Mouse (Mus musculus) Patski (cell line): ENCODE measurements around the gene Edaradd. TPM values are rescaled to one million over a fixed set of nuclear protein-coding genes. Genes with fewer than 3 reads are reported as not detected.

Source experiments
- ATAC-seq: fragments of 100-300 bp; one replicate; pipeline ENCODE4 v1.8.0; 2021
- CTCF ChIA-PET: fragments of 350-600 bp; sonication (Branson Sonifier 250); formaldehyde crosslinking; loops from one replicate; lab custom pipeline; 2022; ENCODE audit warnings: inconsistent platforms; lab: Charles Lee
- POLR2A ChIA-PET: fragments of 350-600 bp; sonication (Branson Sonifier 250); formaldehyde crosslinking; loops from one replicate; lab custom pipeline; 2022; ENCODE audit warnings: antibody characterized with exemption, inconsistent platforms; lab: Charles Lee
- DNase-seq: peaks from one replicate; pipeline ENCODE4 v3.0.0-alpha.2; 2011; ENCODE audit warnings: low read depth, low spot score
- H3K27me3 ChIP-seq: fragments of 371-371 bp; one replicate; pipeline ENCODE4 v1.5.1; 2021
- CTCF ChIP-seq: fragments of 100-300 bp; IDR thresholded peaks from one replicate; pipeline ENCODE4 v1.5.1; 2021
- in situ Hi-C: fragments of 300-500 bp; cut with MboI; formaldehyde crosslinking; loops from 3 replicates; pipeline ENCODE4 v1.11.1; 2018; ENCODE audit warnings: low pct_unique_long_range_greater_than_20kb, mixed read lengths
- polyA plus RNA-seq: library from polyadenylated mRNA; unstranded; gene quantifications from one replicate; pipeline ENCODE4 v1.2.3, GENCODE M21; 2021

Edaradd gene
- polyA plus RNA-seq, 1 experiment from 2014 or later: not detected

GRCm38 (mm10) chr13:12554211-12554610, 34.0 kb upstream of the Edaradd start:
- CTCF ChIA-PET: interaction anchor here (1.3 to 2.5 kb wide), 3 partner anchors 8 to 80 kb away, joined by 3 to 11 read pairs (median 5); no protein-coding TSS in a partner anchor
- TF ChIP-seq CTCF: no peak
- DNase-seq: no peak
- in situ Hi-C loops: no loop called here
- H3K27me3 ChIP-seq: peaks cover 49% of the 10 kb centered on the region
- no peak for ATAC-seq
- POLR2A ChIA-PET: no interaction called here

- DNase-seq: no peak
- CTCF ChIA-PET: no interaction called here
- no peak for ATAC-seq
- POLR2A ChIA-PET: no interaction called here
- in situ Hi-C loops: loop anchor here (5.0 kb wide), 1 partner anchor 67 kb away; no protein-coding TSS in a partner anchor
- peaks cover 36% of the 10 kb centered on the region for H3K27me3 ChIP-seq
- TF ChIP-seq CTCF: no peak
These were observed 23.8 kb upstream of the Edaradd start for GRCm38 (mm10) chr13:12543880-12544568.

- POLR2A ChIA-PET: no interaction called here
- ATAC-seq: no peak
- peaks cover 34% of the 10 kb centered on the region for H3K27me3 ChIP-seq
- no peak for DNase-seq
- no peak for TF ChIP-seq CTCF
- CTCF ChIA-PET: no interaction called here
- in situ Hi-C loops: loop anchor here (5.0 kb wide), 1 partner anchor 66 kb away; no protein-coding TSS in a partner anchor
These were observed 23.0 kb upstream of the Edaradd start for GRCm38 (mm10) chr13:12543246-12543645.

GRCm38 (mm10) chr13:12542006-12542981, 22.1 kb upstream of the Edaradd start:
- DNase-seq (no peak), ATAC-seq (peak; percentile 88)
- in situ Hi-C loops: loop anchor here (5.0 kb wide), 1 partner anchor 65 kb away; no protein-coding TSS in a partner anchor
- peak; percentile 46 for TF ChIP-seq CTCF
- peaks cover 26% of the 10 kb centered on the region for H3K27me3 ChIP-seq
- POLR2A ChIA-PET: interaction anchor here (0.6 kb wide), 1 partner anchor 74 kb away, joined by 3 read pairs; no protein-coding TSS in a partner anchor
- CTCF ChIA-PET: interaction anchor here (1.2 to 7.2 kb wide), 4 partner anchors 12 to 138 kb away, joined by 4 to 36 read pairs (median 6); partner anchors contain the start of gene Ero1lb

- CTCF ChIA-PET: interaction anchor here (7.2 kb wide), 1 partner anchor 65 kb away, joined by 36 read pairs; no protein-coding TSS in a partner anchor
- POLR2A ChIA-PET: no interaction called here
- in situ Hi-C loops: loop anchor here (5.0 kb wide), 1 partner anchor 63 kb away; no protein-coding TSS in a partner anchor
- no peak for DNase-seq
- no peak for ATAC-seq
- H3K27me3 ChIP-seq: peaks cover 21% of the 10 kb centered on the region
- TF ChIP-seq CTCF: no peak
These were observed 19.9 kb upstream of the Edaradd start for GRCm38 (mm10) chr13:12540119-12540518.

GRCm38 (mm10) chr13:12539716-12540115, 19.5 kb upstream of the Edaradd start:
- peaks cover 21% of the 10 kb centered on the region for H3K27me3 ChIP-seq
- no peak for TF ChIP-seq CTCF
- in situ Hi-C loops: loop anchor here (5.0 kb wide), 1 partner anchor 62 kb away; no protein-coding TSS in a partner anchor
- ATAC-seq (no peak), DNase-seq (no peak)
- ChIA-PET CTCF (interaction anchor here (7.2 kb wide), 1 partner anchor 64 kb away, joined by 36 read pairs; no protein-coding TSS in a partner anchor), POLR2A (no interaction called here)

GRCm38 (mm10) chr13:12537971-12538370, 17.7 kb upstream of the Edaradd start:
- CTCF ChIA-PET: interaction anchor here (0.7 to 7.2 kb wide), 3 partner anchors 51 to 69 kb away, joined by 3 to 36 read pairs (median 3); no protein-coding TSS in a partner anchor
- TF ChIP-seq CTCF: peak; percentile 76

GRCm38 (mm10) chr13:12534628-12535027, 14.4 kb upstream of the Edaradd start:
- CTCF ChIA-PET: interaction anchor here (1.0 to 3.3 kb wide), 4 partner anchors 11 to 62 kb away, joined by 3 to 19 read pairs (median 3); no protein-coding TSS in a partner anchor
- ATAC-seq (no peak), DNase-seq (no peak)
- H3K27me3 ChIP-seq: no peaks in the 10 kb centered on the region
- in situ Hi-C loops: no loop called here
- POLR2A ChIA-PET: no interaction called here
- no peak for TF ChIP-seq CTCF

More at GRCm38 (mm10) chr13:12537971-12538370, 17.7 kb upstream of the Edaradd start:
- in situ Hi-C loops: no loop called here
- ATAC-seq (no peak), DNase-seq (no peak)
- POLR2A ChIA-PET: no interaction called here
- peaks cover 15% of the 10 kb centered on the region for H3K27me3 ChIP-seq

GRCm38 (mm10) chr13:12525678-12526077, 5.4 kb upstream of the Edaradd start:
- no peak for ATAC-seq
- CTCF ChIA-PET: interaction anchor here (1.8 kb wide), 1 partner anchor 9 kb away, joined by 6 read pairs; no protein-coding TSS in a partner anchor
- no peak for DNase-seq
- in situ Hi-C loops: no loop called here
- POLR2A ChIA-PET: no interaction called here
- TF ChIP-seq CTCF: no peak
- H3K27me3 ChIP-seq: peaks cover 7% of the 10 kb centered on the region

- peaks cover 21% of the 10 kb centered on the region for H3K27me3 ChIP-seq
- ChIA-PET CTCF (interaction anchor here (0.6 kb wide), 1 partner anchor 10 kb away, joined by 3 read pairs; no protein-coding TSS in a partner anchor), POLR2A (interaction anchor here (0.7 kb wide), 1 partner anchor 282 kb away, joined by 3 read pairs; no protein-coding TSS in a partner anchor)
- DNase-seq (no peak), ATAC-seq (no peak)
- TF ChIP-seq CTCF: no peak
- in situ Hi-C loops: no loop called here
These were observed 2.1 kb upstream of the Edaradd start for GRCm38 (mm10) chr13:12522346-12522745.
